Mouse (Mus musculus) ES-E14 (cell line): ENCODE data around the gene Gm5089. TPM values are rescaled to one million over a fixed set of nuclear protein-coding genes. Genes with fewer than 3 reads are reported as not detected.
A peak's percentile ranks its signal among the peaks of the same experiment; 100 is the strongest.

Experiments
- DNase-seq: peaks from one replicate; pipeline ENCODE4 v3.0.0-alpha.2; 2013; ENCODE audit warnings: low read depth, low spot score
- H3K27ac ChIP-seq: 2 replicates; pipeline ENCODE4 v1.5.1; 2012; ENCODE audit warnings: low read depth, mild to moderate bottlenecking, low read length, moderate library complexity, mixed read lengths; ENCODE audit not compliant: poor library complexity, insufficient read depth, severe bottlenecking
- H3K36me3 ChIP-seq: 2 replicates; pipeline ENCODE4 v1.6.1; 2012; ENCODE audit warnings: mild to moderate bottlenecking, low read length, moderate library complexity, mixed read lengths; ENCODE audit not compliant: control insufficient read depth, poor library complexity, insufficient read depth, severe bottlenecking
- H3K4me1 ChIP-seq, 2 experiments: fragments of 150-350 bp in 1 of 2; sonication (generic) in 1 of 2; 2 replicates each; pipeline ENCODE4 v1.6.1; 2012; ENCODE audit warnings: low read length in 2 of 2, mild to moderate bottlenecking in 1 of 2, mixed read lengths in 1 of 2; ENCODE audit not compliant: control insufficient read depth in 2 of 2, insufficient read depth in 2 of 2, poor library complexity in 1 of 2
- H3K4me3 ChIP-seq, 2 experiments: fragments of 150-350 bp in 1 of 2; sonication (generic) in 1 of 2; 2 replicates each; pipeline ENCODE4 v1.5.1; 2012; ENCODE audit warnings: low read length in 2 of 2, low read depth in 1 of 2, mild to moderate bottlenecking in 1 of 2, mixed read lengths in 1 of 2; ENCODE audit not compliant: insufficient read depth in 1 of 2, poor library complexity in 1 of 2, severe bottlenecking in 1 of 2
- H3K9ac ChIP-seq: 2 replicates; pipeline ENCODE4 v1.6.1; 2012; ENCODE audit warnings: low read depth, mild to moderate bottlenecking, low read length, mixed read lengths; ENCODE audit not compliant: poor library complexity, insufficient read depth, severe bottlenecking
- H3K9me3 ChIP-seq: fragments of 150-350 bp; sonication (generic); 2 replicates; pipeline ENCODE4 v1.6.1; 2012; ENCODE audit warnings: low read depth, mild to moderate bottlenecking, low read length; ENCODE audit not compliant: control insufficient read depth, insufficient read depth
- CHD2 ChIP-seq: IDR thresholded peaks from 2 replicates; pipeline ENCODE4 v1.6.1; 2014; ENCODE audit warnings: mild to moderate bottlenecking, low read depth, low read length, inconsistent platforms
- HCFC1 ChIP-seq: IDR thresholded peaks from 2 replicates; pipeline ENCODE4 v1.6.1; 2012; ENCODE audit warnings: low read length, inconsistent platforms, borderline replicate concordance; ENCODE audit not compliant: insufficient read depth
- MAFK ChIP-seq: IDR thresholded peaks from 2 replicates; pipeline ENCODE4 v1.6.1; 2014; ENCODE audit warnings: mild to moderate bottlenecking, low read depth, low read length, inconsistent platforms; ENCODE audit not compliant: insufficient read depth
- ZC3H11A ChIP-seq: IDR thresholded peaks from 2 replicates; pipeline ENCODE4 v1.6.1; 2012; ENCODE audit warnings: low read depth, mild to moderate bottlenecking, inconsistent platforms, low read length, borderline replicate concordance
- ZNF384 ChIP-seq: IDR thresholded peaks from 2 replicates; pipeline ENCODE4 v1.6.1; 2012; ENCODE audit warnings: low read depth, low read length, inconsistent platforms
- in situ Hi-C, 2 experiments: fragments of 600-800 bp; cut with MboI; formaldehyde crosslinking; loops; one replicate each; pipeline ENCODE4 v1.15.1; 2025; ENCODE audit warnings: low sequenced_read_pairs in 2 of 2, inconsistent platforms in 1 of 2; ENCODE audit not compliant: unreplicated experiment in 2 of 2
- total RNA-seq: library from RNA; depleted of rRNA; stranded (reverse); fragments of 300-350 nt; gene quantifications from 2 replicates; pipeline ENCODE4 v1.2.3, GENCODE M21; 2012

Gene Gm5089
- total RNA-seq, 1 experiment: 0.31 TPM

DNA sequence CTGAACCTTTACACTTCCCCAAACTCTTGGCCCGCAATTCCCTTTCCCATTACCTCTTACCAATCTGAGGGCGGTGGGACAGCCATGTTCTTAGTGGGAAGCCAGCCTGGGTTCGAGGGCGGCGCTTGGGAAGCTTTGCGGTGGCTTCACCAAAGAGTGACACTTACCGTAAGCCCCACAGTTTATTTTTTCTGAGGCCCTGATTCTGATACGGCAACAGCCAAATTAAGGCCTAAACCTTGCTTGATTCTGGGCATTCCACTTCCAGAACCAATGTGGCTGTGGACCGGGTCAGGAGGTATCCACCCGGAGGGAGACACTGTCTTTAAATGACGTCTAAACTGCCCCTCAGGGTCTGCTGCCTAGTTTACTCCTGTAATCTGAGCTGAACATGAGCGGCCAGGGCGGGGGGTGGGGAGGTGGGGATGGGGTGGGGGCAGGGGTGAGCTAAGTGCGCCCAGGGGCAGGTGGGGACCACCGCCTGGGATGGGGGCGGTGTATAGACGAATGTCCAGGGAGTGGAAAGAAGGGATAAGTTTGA, 22.4 kb upstream of the Gm5089 start:
- peaks cover 6% of the 10 kb centered on the region; the same call in 1 of the 2 replicates for H3K36me3 ChIP-seq
- no peaks in the 10 kb centered on the region for H3K9me3 ChIP-seq
- H3K4me1 ChIP-seq: peaks cover 2 to 3% of the 10 kb centered on the region in 2 experiments; a peak in 2 of 4 replicates
- peak overlapping the region; percentile 68 to 76 for H3K4me3 ChIP-seq
- no peak overlapping the region for H3K27ac ChIP-seq
- no peak for TF ChIP-seq HCFC1
- TF ChIP-seq ZC3H11A: no peak
- no peak for TF ChIP-seq MAFK
- TF ChIP-seq ZNF384: no peak
- no peak for TF ChIP-seq CHD2
- H3K9ac ChIP-seq: no peak overlapping the region
- DNase-seq: no peak
- in situ Hi-C loops: no loop called here

DNA sequence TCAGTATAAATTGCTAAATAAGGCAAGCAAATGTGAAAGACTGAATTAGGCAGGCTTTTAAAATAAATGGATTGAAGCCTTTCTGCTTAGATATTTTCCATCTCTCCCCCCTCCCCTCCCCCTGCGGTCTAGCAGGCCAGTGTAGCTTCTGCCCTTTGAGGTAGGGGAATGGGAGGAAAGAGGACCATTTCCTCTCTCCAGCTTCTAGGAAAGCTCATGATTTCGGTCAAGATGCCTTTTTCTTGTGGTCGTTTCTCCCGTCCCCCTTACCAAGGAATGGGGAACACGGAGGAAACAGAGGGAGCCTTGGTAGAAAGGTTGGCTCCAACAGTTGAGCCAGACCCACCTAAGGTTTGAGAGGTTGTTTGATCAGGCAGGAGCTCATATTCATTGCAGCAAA, 21.7 kb upstream of the Gm5089 start:
- no peak for DNase-seq
- TF ChIP-seq ZC3H11A (no peak), CHD2 (0 out of 2 replicates have a peak, but pooled peaks have one; percentile 32)
- no peak overlapping the region for H3K9ac ChIP-seq
- peaks cover 2 to 3% of the 10 kb centered on the region in 2 experiments; a peak in 1 of 4 replicates for H3K4me1 ChIP-seq
- no peaks in the 10 kb centered on the region for H3K9me3 ChIP-seq
- no peak overlapping the region; a peak in 1 of 4 replicates for H3K4me3 ChIP-seq
- peaks cover 6% of the 10 kb centered on the region; the same call in 1 of the 2 replicates for H3K36me3 ChIP-seq
- H3K27ac ChIP-seq: no peak overlapping the region
- in situ Hi-C loops: no loop called here

DNA sequence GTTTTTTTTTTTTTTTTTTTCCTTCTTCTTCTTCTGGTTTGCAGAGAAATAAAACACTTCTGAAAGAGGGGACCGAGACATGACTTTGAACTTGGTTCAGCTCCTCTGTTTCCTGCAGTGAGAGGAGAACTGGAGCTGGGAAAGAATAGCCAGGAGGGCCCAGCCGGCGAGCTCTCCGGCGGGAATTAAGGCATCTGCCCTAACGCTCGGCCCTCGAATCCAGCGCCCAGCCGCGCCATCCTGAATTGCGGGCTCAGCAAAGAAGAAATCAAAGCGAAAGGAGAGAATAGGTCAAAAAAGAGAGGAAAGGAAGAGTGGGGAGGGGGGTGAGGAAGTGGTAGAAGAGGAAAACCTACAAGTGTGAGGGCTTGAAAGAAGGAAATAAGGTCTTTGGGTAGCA, 21.2 kb upstream of the Gm5089 start:
- H3K9ac ChIP-seq: no peak overlapping the region
- H3K4me1 ChIP-seq: peaks cover 2 to 3% of the 10 kb centered on the region in 2 experiments; a peak in 1 of 4 replicates
- H3K27ac ChIP-seq: no peak overlapping the region
- H3K9me3 ChIP-seq: no peaks in the 10 kb centered on the region
- in situ Hi-C loops: no loop called here
- no peak for DNase-seq
- H3K36me3 ChIP-seq: peaks cover 6% of the 10 kb centered on the region; the same call in 1 of the 2 replicates
- no peak overlapping the region for H3K4me3 ChIP-seq
- TF ChIP-seq ZNF384: no peak
- TF ChIP-seq ZC3H11A: no peak
- no peak for TF ChIP-seq HCFC1
- no peak for TF ChIP-seq CHD2
- no peak for TF ChIP-seq MAFK

DNA sequence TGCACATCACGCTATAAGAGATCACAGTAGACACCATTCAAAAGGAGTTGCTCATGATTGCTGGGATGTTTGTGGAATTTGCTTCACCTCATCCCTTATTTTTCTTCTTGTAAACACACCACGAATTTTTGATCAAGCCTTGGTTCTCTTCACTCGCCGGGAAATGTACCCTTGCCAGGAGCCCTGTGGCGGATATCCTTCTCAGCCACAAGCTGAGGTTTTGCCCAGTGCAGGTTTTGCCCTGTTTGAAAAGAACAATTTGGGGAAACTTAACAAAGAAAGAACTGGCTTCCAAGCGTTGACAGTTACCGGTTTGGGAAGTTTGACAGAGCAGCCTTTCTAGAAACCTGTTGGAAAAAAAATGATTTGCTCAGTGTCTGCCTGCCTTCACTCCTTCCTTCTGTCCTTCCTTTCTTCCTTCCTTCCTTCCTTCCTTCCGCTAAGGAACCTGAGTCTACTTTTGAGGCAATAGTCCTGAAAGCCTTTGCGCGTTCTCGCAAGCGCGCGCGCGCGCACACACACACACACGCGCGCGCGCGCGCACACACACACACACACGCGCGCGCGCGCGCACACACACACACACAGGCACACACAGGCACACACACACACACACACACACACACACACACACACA, 20.7 kb upstream of the Gm5089 start:
- DNase-seq: no peak
- TF ChIP-seq ZNF384: no peak
- no peak overlapping the region for H3K4me3 ChIP-seq
- in situ Hi-C loops: no loop called here
- peaks cover 2 to 3% of the 10 kb centered on the region in 2 experiments; a peak in 1 of 4 replicates for H3K4me1 ChIP-seq
- no peaks in the 10 kb centered on the region for H3K9me3 ChIP-seq
- peaks cover 4% of the 10 kb centered on the region; the same call in 1 of the 2 replicates for H3K36me3 ChIP-seq
- no peak overlapping the region for H3K27ac ChIP-seq
- no peak overlapping the region for H3K9ac ChIP-seq
